Mouse (Mus musculus) myocyte (in vitro differentiated cells): ENCODE measurements around the gene Hsf5.

ENCODE experiments used
- CEBPB ChIP-seq: IDR thresholded peaks from 2 replicates; pipeline ENCODE4 v1.6.1; 2011; ENCODE audit warnings: mild to moderate bottlenecking, moderate library complexity; ENCODE audit not compliant: poor library complexity, insufficient read depth, severe bottlenecking
- E2F4 ChIP-seq: IDR thresholded peaks from one replicate; pipeline ENCODE4 v1.6.1; 2011; ENCODE audit warnings: mild to moderate bottlenecking, control low read depth, moderate library complexity; ENCODE audit not compliant: insufficient read depth
- MAX ChIP-seq: IDR thresholded peaks from one replicate; pipeline ENCODE4 v1.6.1; 2011; ENCODE audit warnings: low read depth, mild to moderate bottlenecking, control low read depth
- MYOD1 ChIP-seq, 3 experiments: IDR thresholded peaks; one replicate each; pipeline ENCODE4 v1.6.1; 2011; ENCODE audit warnings: control low read depth in 2 of 3, low read depth in 2 of 3, mild to moderate bottlenecking in 2 of 3, moderate library complexity in 1 of 3; ENCODE audit not compliant: insufficient read length in 2 of 3, control insufficient read depth in 1 of 3
- MYOG ChIP-seq, 3 experiments: IDR thresholded peaks; one replicate each; pipeline ENCODE4 v1.6.1; 2011; ENCODE audit warnings: control low read depth in 2 of 3, low read depth in 2 of 3, mild to moderate bottlenecking in 2 of 3; ENCODE audit not compliant: insufficient read length in 2 of 3, control insufficient read depth in 1 of 3, insufficient read depth in 1 of 3
- POLR2A ChIP-seq: IDR thresholded peaks from one replicate; pipeline ENCODE4 v1.6.1; 2011; ENCODE audit warnings: low read depth, mild to moderate bottlenecking, control low read depth, moderate library complexity; ENCODE audit not compliant: insufficient read length
- POLR2AphosphoS2 ChIP-seq: IDR thresholded peaks from one replicate; pipeline ENCODE4 v1.6.1; 2011; ENCODE audit warnings: low read depth, control low read depth; ENCODE audit not compliant: insufficient read length
- SRF ChIP-seq: IDR thresholded peaks from one replicate; pipeline ENCODE4 v1.6.1; 2011; ENCODE audit warnings: low read depth; ENCODE audit not compliant: control insufficient read depth, insufficient read length
- TCF12 ChIP-seq: IDR thresholded peaks from one replicate; pipeline ENCODE4 v1.6.1; 2011; ENCODE audit warnings: mild to moderate bottlenecking, control low read depth; ENCODE audit not compliant: poor library complexity, insufficient read depth, severe bottlenecking
- USF1 ChIP-seq: IDR thresholded peaks from one replicate; pipeline ENCODE4 v1.6.1; 2011; ENCODE audit warnings: low read depth, mild to moderate bottlenecking, control low read depth, moderate library complexity

DNA sequence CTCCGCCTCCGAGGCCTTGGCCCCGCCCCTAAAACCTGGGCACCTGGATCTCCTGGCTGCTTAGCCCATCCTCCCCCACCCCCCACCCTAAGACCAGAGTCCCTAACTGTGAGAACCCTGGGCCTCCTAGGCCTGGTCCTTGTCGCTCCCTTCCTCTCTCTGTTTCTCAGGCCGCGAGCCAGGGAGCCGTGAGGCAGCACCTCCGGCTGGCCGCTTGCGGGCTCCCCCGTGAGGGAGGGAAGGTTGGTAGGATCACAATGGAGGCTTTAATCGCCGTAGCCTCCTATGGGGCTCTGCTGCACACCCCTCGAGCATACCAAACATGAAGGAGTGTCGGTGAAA, 24.6 kb upstream of the Hsf5 start:
- TF ChIP-seq USF1, result no peak
- no peak for TF ChIP-seq POLR2A
- no peak for TF ChIP-seq E2F4
- no peak for TF ChIP-seq MAX
- no peak for TF ChIP-seq CEBPB
- TF ChIP-seq TCF12, result no peak
- no peak for TF ChIP-seq MYOD1 (IDR thresholded peaks at IDR 0.05; ENCODE audit: control insufficient read depth in 1 of 3, insufficient read length in 2 of 3, low read depth in 2 of 3)
- TF ChIP-seq MYOG (IDR thresholded peaks at IDR 0.05; ENCODE audit: control insufficient read depth in 1 of 3, insufficient read depth in 1 of 3, insufficient read length in 2 of 3, low read depth in 2 of 3), result no peak
- TF ChIP-seq POLR2AphosphoS2, result no peak
- no peak for TF ChIP-seq SRF
